Mouse (Mus musculus) heart, embryonic 15.5 days (tissue): ENCODE data around the gene Micu1. TPM values are rescaled to one million over a fixed set of nuclear protein-coding genes. Genes with fewer than 3 reads are reported as not detected.
A peak's percentile ranks its signal among the peaks of the same experiment; 100 is the strongest.
"Not testable (repeated sequence)": the region's sequence is repeated elsewhere in the genome, so short reads cannot be mapped to it uniquely, and the experiment has no call there.

Experiments
- ATAC-seq: fragments of 200-750 bp; cut with Nextera tagmentation; replicated peaks from 2 replicates; pipeline ENCODE4 v1.8.0; 2017; ENCODE audit warnings: low read depth, moderate TSS enrichment; ENCODE audit not compliant: insufficient number of reproducible peaks, insufficient read depth, low FRiP score
- H3K27ac ChIP-seq: fragments of 300-500 bp; sonication (generic); 2 replicates; pipeline ENCODE4 v1.5.1; 2015; ENCODE audit warnings: mild to moderate bottlenecking, inconsistent platforms
- H3K27me3 ChIP-seq: fragments of 300-500 bp; sonication (generic); 2 replicates; pipeline ENCODE4 v1.6.1; 2015; ENCODE audit warnings: inconsistent platforms
- H3K36me3 ChIP-seq: fragments of 300-500 bp; sonication (generic); 2 replicates; pipeline ENCODE4 v1.6.1; 2015; ENCODE audit warnings: mild to moderate bottlenecking, inconsistent platforms
- H3K4me1 ChIP-seq: fragments of 300-500 bp; sonication (generic); replicated peaks from 2 replicates; pipeline ENCODE4 v1.6.1; 2015; ENCODE audit warnings: inconsistent platforms
- H3K4me2 ChIP-seq: fragments of 300-500 bp; sonication (generic); 2 replicates; pipeline ENCODE4 v1.6.1; 2015; ENCODE audit warnings: inconsistent platforms, mild to moderate bottlenecking, moderate library complexity
- H3K4me3 ChIP-seq: fragments of 300-500 bp; sonication (generic); 2 replicates; pipeline ENCODE4 v1.5.1; 2015; ENCODE audit warnings: mild to moderate bottlenecking, inconsistent platforms
- H3K9ac ChIP-seq: fragments of 300-500 bp; sonication (generic); 2 replicates; pipeline ENCODE4 v1.6.1; 2015; ENCODE audit warnings: mild to moderate bottlenecking, inconsistent platforms
- H3K9me3 ChIP-seq: fragments of 300-500 bp; sonication (generic); replicated peaks from 2 replicates; pipeline ENCODE4 v1.6.1; 2016; ENCODE audit warnings: inconsistent platforms
- WGBS: fragments of 180-500 bp; shearing (Covaris S2); methylation state at CpG from one replicate; pipeline ENCODE4 v1.1.7; 2015; ENCODE audit warnings: mixed read lengths; 5-methylcytosine and 5-hydroxymethylcytosine counted together
- polyA plus RNA-seq: library from polyadenylated mRNA; unstranded; fragments of >200 nt; fragmentation: Nextera tagmentation; extraction: Ambion mirVana; gene quantifications from 2 replicates; pipeline ENCODE4 v1.2.1, GENCODE M21; 2015

The Micu1 gene
- polyA plus RNA-seq, 1 experiment from 2014 or later = 32.7 TPM

DNA sequence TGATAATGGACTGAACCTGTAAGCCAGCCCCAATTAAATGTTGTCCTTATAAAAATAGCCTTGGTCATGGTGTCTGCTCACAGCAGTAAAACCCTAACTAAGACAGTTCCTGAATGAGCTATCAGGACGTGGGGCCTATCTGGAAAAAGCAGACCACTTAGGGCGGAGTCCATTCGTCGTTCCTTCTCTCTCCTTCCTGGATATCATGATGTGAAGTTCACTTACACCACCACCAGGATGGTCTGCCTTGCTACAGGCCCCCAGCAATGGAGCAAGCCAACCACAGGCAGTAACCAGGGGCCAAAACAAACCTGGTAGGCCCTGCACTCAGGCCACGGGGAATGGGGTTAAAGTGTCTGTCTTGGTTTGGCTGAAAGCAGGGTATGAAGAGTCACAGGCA is 171.3 kb downstream of the Micu1 start:
- Histone ChIP-seq H3K36me3 (no peaks in the 10 kb centered on the region), H3K4me1 (peaks cover 1% of the 10 kb centered on the region; the same call in 1 of the 2 replicates), H3K4me3 (no peak overlapping the region), H3K4me2 (no peak overlapping the region), H3K9me3 (no peaks in the 10 kb centered on the region), H3K27me3 (no peaks in the 10 kb centered on the region), H3K27ac (no peak overlapping the region), H3K9ac (no peak overlapping the region)
- no peak for ATAC-seq
- 51% methylated on average over 5 of the region's 5 CpGs for WGBS

- no peak for ATAC-seq
- peaks cover 7% of the 10 kb centered on the region for H3K4me1 ChIP-seq
- WGBS = 17% methylated on average over 1 of the region's 1 CpGs
- no peaks in the 10 kb centered on the region for H3K27me3 ChIP-seq
- no peak overlapping the region for H3K9ac ChIP-seq
- H3K9me3 ChIP-seq = no peaks in the 10 kb centered on the region
- H3K27ac ChIP-seq = no peak overlapping the region
- no peak overlapping the region for H3K4me2 ChIP-seq
- no peaks in the 10 kb centered on the region for H3K36me3 ChIP-seq
- no peak overlapping the region for H3K4me3 ChIP-seq
Observed at GRCm38 (mm10) chr10:59875396-59875795, 173.1 kb downstream of the Micu1 start.

DNA sequence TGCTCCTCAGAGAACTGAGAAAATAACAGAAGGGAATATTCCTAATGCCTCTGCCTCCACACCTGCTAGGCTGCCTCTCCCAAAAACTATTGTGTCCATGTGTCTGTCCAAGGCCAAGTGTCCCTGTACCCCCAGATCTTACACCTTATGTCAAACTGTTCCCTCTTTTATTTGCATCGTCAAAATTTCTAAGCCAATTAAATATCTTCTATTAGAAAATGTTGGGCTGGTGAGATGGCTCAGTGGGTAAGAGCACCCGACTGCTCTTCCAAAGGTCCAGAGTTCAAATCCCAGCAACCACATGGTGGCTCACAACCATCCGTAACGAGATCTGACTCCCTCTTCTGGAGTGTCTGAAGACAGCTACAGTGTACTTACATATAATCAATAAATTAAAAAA is 174.4 kb downstream of the Micu1 start:
- H3K36me3 ChIP-seq, ATAC-seq: not testable (repeated sequence)

DNA sequence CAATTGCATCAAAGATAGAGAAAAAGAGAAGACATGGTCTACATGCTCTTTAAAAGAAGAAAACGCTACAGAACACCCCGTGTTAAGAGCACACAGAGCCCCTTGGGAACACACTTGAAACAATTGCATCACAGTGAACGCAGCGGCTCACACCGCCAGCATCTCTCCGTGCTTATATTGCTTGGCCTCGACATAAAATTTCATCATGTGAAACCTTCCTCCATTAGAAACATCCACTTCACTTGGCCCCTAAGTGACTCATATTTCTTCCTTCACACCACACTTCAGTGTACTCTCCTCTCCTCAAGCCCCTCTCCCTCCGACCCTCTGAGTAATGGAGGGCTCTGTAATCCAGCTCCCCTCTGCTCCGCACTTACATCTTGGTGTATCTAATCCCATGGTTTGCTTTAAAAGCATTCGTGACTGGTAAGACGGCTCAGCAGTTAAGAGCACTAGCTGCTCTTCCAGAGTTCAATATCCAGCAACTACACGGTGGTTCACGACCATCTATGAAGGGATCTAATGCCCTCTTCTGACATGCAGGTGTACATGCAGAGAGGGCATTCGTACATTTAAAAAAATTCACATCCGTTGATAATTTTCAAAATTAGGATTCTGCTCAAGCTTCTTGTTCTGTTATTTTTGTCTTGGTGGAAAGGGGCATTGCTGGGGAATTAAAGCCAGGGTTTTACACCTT is 175.3 kb downstream of the Micu1 start:
- Histone ChIP-seq H3K9ac (no peak overlapping the region), H3K27me3 (no peaks in the 10 kb centered on the region), H3K4me3 (no peak overlapping the region), H3K9me3 (no peaks in the 10 kb centered on the region), H3K36me3 (no peaks in the 10 kb centered on the region), H3K27ac (no peak overlapping the region), H3K4me1 (peaks cover 15% of the 10 kb centered on the region), H3K4me2 (no peak overlapping the region)
- WGBS = 71% methylated on average over 15 of the region's 15 CpGs
- ATAC-seq = no peak

More for the DNA sequence above, 174.4 kb downstream of the Micu1 start:
- not testable (repeated sequence) for H3K4me3 ChIP-seq, H3K27ac ChIP-seq, H3K4me2 ChIP-seq, H3K9ac ChIP-seq, H3K27me3 ChIP-seq, H3K9me3 ChIP-seq
- WGBS = 86% methylated on average over 4 of the region's 4 CpGs
- peaks cover 15% of the 10 kb centered on the region for H3K4me1 ChIP-seq

DNA sequence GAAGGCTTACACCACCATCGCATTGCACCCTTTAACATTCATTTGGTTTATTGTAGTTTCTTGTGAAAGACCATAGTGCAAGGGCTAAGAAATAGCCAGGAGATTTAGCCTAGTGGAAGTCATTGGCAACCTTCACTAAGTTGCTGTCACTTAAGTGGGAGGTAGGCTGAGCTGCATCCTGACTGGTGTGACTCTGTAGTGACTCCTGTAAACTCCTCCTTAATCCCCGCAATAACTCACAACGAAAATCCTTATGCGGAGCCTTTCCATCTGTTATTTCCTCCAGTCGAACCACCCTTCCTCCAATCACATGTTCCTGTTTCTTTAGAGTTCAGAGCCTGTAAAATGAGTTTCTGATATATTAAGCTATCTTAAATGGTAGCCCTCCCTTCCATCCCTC is 176.5 kb downstream of the Micu1 start:
- Histone ChIP-seq H3K27ac (peak overlapping the region; percentile 100), H3K4me1 (peaks cover 15% of the 10 kb centered on the region), H3K9ac (peak overlapping the region; percentile 35; the same call in 1 of the 2 replicates), H3K9me3 (no peaks in the 10 kb centered on the region), H3K4me2 (peak overlapping the region; percentile 73), H3K27me3 (no peaks in the 10 kb centered on the region), H3K4me3 (peak overlapping the region; percentile 87), H3K36me3 (no peaks in the 10 kb centered on the region)
- 12% methylated on average over 5 of the region's 5 CpGs for WGBS
- no peak for ATAC-seq

GRCm38 (mm10) chr10:59879255-59880028 is 177.2 kb downstream of the Micu1 start, which contains the start of gene Dnajb12:
Dnajb12 (plus strand) TSS chr10:59879556.
- no peaks in the 10 kb centered on the region for H3K9me3 ChIP-seq
- ATAC-seq = peak; percentile 92
- H3K4me3 ChIP-seq = peak within 1 kb of the TSS; percentile 87
- peak within 1 kb of the TSS; percentile 95 for H3K9ac ChIP-seq
- H3K27me3 ChIP-seq = no peaks in the 10 kb centered on the region
- no peaks in the 10 kb centered on the region for H3K36me3 ChIP-seq
- WGBS = under 1% methylated on average over 80 of the region's 80 CpGs
- peak within 1 kb of the TSS; percentile 73 for H3K4me2 ChIP-seq
- H3K4me1 ChIP-seq = peaks cover 15% of the 10 kb centered on the region
- H3K27ac ChIP-seq = peak within 1 kb of the TSS; percentile 100

GRCm38 (mm10) chr10:59880029-59880386 is 177.7 kb downstream of the Micu1 start:
- Histone ChIP-seq H3K27ac (peak overlapping the region; percentile 100), H3K36me3 (no peaks in the 10 kb centered on the region), H3K9me3 (no peaks in the 10 kb centered on the region), H3K4me2 (peak overlapping the region; percentile 73), H3K4me1 (peaks cover 15% of the 10 kb centered on the region), H3K4me3 (peak overlapping the region; percentile 87), H3K9ac (peak overlapping the region; percentile 95), H3K27me3 (no peaks in the 10 kb centered on the region)
- WGBS = under 1% methylated on average over 13 of the region's 13 CpGs
- ATAC-seq = peak; percentile 34

GRCm38 (mm10) chr10:59880837-59881236 is 178.6 kb downstream of the Micu1 start:
- Histone ChIP-seq H3K4me3 (peak overlapping the region; percentile 87), H3K9me3 (no peaks in the 10 kb centered on the region), H3K4me1 (peaks cover 15% of the 10 kb centered on the region), H3K4me2 (peak overlapping the region; percentile 73), H3K9ac (peak overlapping the region; percentile 95; the same call in 1 of the 2 replicates), H3K27me3 (no peaks in the 10 kb centered on the region), H3K27ac (no peak overlapping the region), H3K36me3 (no peaks in the 10 kb centered on the region)
- 78% methylated on average over 7 of the region's 7 CpGs for WGBS
- no peak for ATAC-seq

GRCm38 (mm10) chr10:59884327-59885173 is 182.3 kb downstream of the Micu1 start:
- Histone ChIP-seq H3K27ac (no peak overlapping the region), H3K9ac (no peak overlapping the region), H3K4me1 (peaks cover 10% of the 10 kb centered on the region), H3K9me3 (no peaks in the 10 kb centered on the region), H3K36me3 (no peaks in the 10 kb centered on the region), H3K27me3 (no peaks in the 10 kb centered on the region), H3K4me3 (no peak overlapping the region), H3K4me2 (no peak overlapping the region)
- no peak for ATAC-seq
- 90% methylated on average over 10 of the region's 10 CpGs for WGBS

DNA sequence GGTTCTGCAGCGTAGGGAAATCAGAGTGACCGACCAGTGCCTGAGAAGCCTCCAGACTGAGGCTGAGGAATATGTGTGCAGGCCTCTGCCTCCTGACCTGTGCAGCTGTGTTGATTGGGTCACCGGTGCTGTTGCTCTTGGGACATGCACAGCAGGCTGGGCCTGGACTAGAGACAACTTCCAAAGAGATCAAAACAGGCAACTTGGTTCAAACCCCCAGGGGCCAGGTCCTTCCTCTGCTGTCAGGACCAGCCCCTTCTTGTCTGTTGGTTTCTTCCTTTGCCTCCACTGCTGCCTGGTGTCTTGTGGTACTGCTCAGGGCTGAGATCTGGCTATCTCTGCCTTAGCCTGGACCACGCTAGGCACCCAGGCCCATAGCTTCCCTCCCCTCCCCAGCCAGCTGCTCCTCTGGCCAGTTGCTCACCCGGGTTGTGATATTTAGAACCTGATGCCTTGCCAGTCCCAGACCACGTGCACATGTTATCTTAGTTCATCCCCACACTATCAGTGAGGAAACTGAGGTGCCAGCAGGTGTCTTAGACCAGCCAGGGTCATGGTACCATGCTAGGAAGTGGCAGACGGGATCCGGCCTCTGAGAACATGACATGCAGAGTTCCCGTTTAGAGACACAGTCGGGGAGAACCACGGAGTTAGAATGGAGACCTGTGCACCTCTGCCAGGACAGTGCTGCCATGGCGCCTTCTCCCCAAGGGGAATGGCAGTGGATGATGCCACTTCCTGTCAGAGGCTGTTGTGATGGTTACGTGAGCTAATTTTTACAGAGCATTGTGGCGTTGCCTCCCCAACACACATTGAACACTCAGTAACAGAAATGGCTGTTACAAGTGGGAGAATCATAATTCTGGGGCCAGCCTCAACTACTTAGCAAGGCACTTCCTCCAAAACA is 183.2 kb downstream of the Micu1 start:
- peaks cover 7% of the 10 kb centered on the region for H3K4me1 ChIP-seq
- no peak overlapping the region for H3K9ac ChIP-seq
- no peaks in the 10 kb centered on the region; the same call in 1 of the 2 replicates for H3K36me3 ChIP-seq
- no peak overlapping the region for H3K4me3 ChIP-seq
- H3K4me2 ChIP-seq = no peak overlapping the region
- H3K27me3 ChIP-seq = no peaks in the 10 kb centered on the region
- no peak for ATAC-seq
- H3K27ac ChIP-seq = no peak overlapping the region
- no peaks in the 10 kb centered on the region for H3K9me3 ChIP-seq
- WGBS = 82% methylated on average over 14 of the region's 14 CpGs
